Mouse (Mus musculus): Measurements from ENCODE around the gene Rpl23a. TPM values are rescaled to one million over a fixed set of nuclear protein-coding genes. Genes with fewer than 3 reads are reported as not detected.
A peak's percentile ranks its signal among the peaks of the same experiment; 100 is the strongest.
"Not testable (repeated sequence)": the region's sequence is repeated elsewhere in the genome, so short reads cannot be mapped to it uniquely, and the experiment has no call there.

Rpl23a gene
- total RNA-seq, 2 experiments from 2014 or later: 1,019 to 1,174 TPM

DNA sequence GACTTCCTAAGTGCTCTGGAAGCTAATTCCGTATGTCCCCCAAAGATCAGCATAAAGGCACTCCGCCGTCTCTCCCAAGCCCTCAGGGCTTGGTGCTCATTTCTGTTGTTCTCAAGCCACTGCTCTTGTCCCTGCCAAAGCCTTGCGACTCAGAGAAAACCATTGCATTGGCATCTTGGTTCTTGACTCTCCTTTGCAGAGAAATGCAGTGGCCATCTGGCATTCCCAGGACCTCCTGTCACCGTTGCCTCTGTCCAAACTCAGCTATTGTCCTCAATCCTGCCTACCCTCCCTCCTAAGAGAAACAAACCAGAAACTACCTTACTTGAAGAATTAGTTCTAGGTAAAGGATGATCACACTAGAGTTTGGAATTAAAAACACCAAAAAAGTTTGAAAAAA, 27.7 kb downstream of the Rpl23a start:
- no peak for DNase-seq
- intact Hi-C loops (cut with DNase I; ENCODE audit: low total_unique reads): loop anchor here (5.0 kb wide), 1 partner anchor 98 kb away; no protein-coding TSS in a partner anchor

DNA sequence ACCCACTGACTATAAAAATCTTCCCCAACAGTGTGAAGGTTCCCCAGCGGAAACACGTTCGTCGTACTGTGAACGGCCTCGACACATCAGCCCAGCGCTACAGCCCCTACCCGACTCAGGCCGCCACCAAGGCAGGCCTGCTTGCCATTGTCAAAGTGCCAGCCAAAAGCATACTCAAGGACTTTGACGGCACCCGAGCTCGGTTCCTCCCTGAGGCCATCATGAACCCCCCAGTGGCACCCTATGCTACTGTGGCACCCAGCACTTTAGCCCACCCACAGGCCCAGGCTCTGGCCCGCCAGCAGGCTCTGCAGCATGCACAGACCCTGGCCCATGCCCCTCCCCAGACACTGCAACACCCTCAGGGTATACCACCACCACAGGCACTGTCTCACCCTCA, 29.6 kb downstream of the Rpl23a start:
- peak; percentile 16 for DNase-seq
- intact Hi-C loops (cut with DNase I; ENCODE audit: low total_unique reads): no loop called here

DNA sequence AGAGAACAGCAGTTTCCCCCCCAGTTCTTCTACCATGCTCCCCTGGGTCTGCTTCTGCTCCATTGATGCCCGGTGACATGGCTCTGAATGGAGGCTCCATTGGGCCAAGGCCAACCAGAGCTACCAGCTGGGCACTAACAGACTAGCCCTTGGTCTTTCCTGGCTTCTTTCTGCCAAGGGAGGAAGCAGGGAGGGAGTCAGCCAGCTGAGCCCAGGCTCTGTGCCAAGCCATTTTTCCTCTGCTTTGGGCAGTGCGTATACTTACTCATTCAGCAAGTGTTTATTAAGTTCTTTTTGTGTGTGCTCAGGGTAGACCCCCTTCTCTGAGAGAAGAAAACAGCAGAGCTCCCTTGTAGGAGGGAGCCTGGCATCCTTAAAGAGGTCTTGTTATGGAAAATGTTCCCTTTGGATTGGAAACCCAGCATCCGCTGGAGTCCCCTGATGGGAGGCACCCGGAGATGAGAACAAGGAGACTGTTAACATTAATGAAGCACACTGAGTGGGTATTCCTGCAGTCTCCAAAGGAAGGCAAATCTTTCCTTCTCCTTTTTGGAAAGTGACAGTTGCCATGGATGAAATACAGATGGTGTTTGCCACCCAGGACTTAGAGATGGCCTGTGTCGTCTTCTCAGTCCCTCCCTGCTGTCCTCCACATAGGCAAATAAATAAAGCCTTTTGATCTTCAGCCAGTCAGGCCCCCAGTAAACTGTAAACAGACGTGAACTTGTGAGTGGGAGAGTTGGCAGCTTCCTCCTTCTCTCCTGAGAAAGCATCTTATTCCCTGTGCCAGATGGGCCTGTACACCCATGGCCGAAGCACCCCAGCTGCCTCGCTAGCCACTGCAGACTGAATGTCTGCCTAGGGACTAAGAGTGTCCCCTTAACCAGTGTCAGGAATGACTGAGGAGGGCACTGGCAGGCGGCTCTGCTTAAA, 30.8 kb downstream of the Rpl23a start:
- DNase-seq: peak; percentile 73
- intact Hi-C loops (cut with DNase I; ENCODE audit: low total_unique reads): no loop called here

DNA sequence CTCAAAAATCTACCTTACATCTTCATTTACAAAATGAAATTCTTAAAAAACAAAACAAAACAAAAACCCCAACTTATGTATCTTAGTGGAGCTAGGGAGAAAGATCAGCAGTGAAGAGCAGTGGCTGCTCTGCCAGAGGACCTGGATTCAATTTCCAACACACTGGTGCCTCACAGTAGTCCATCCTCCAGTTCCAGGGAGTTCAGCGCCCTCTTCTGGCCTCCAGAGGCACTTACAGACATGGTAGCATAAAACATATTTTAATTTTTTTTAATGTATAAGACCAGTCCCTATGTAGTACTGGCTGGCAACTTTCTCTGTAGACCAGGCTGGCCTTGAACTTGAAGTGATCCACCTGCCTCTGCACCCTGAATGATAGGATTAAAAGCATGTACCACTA, 32.2 kb downstream of the Rpl23a start:
- intact Hi-C loops (cut with DNase I; ENCODE audit: low total_unique reads): no loop called here
- DNase-seq: no peak

DNA sequence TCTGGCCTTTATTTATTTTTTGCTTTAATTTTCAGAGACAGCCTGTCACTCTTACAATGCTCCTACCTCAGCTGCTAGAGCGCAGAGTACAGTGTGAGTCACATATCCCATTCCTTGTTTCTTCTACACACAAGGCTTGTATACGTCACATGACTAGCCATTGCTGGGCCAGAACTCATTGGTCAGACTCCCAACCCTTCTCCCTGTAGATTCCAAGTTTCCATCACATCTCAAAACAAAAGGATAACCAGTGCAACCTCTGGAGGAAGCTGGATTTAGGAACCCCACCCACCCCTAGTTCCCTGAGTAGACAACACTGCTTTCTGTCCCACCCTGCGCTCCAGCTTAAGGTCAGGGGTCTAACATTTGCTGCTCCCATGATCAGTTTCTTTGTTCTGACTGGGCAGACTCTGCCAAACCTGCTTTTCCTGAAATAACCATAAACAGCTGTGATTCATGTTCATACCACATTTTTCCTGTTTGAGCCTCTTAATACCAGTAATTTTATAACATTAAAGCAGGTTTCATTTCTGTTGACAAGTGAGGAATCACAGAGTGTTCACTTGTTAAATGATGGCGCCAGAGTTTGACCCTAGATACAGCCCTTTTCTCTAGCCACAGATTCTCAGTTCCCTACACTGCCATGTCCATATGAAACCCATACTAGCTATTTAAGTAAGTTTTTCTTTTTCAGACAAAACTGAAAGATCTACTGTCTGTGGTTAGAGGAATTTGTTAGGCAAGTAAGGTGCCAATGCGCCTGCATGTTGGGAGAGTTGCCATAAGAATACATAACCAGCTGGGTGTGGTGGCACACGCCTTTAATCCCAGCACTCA, 36.5 kb downstream of the Rpl23a start:
- intact Hi-C loops (cut with DNase I; ENCODE audit: low total_unique reads): no loop called here
- DNase-seq: no peak

DNA sequence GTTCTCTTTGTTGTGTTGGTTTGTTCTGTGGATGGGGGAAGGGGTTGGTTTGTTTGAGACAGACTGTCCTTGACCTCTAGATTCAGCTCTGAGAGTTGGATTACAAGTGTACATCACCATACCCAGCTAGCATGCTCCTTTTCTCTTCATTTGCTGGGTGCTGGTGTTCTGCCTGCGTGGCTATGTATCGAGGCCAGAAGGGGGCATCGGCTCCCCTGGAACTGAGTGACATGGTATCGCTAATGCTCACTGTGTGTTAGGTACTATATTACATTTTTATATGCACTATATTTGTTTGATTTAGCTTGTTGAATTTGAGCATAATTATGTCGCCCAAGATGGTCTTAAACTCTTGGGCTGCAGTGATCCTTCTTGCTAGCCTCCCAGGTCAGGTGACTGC, 37.2 kb downstream of the Rpl23a start:
- no peak for DNase-seq
- intact Hi-C loops (cut with DNase I; ENCODE audit: low total_unique reads): no loop called here

DNA sequence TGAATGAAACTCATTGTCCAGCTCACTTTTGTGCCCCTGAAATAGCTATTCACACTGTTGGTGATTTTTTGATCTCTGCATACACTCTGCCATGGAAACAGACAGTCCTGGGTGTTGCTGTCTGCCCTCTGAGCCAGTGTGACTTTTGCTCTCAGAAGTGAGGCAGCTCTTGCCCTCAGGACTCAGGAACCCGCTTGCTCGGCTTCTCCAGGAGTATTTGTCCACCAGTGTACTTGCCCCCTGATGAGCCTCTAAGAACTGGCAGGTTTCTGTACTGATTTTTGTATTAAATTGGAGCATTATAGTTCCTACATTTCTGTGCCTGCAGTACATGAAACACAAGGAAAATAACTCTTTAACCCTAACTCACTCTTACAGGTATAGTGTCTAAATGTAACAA, 39.9 kb downstream of the Rpl23a start:
- intact Hi-C loops (cut with DNase I; ENCODE audit: low total_unique reads): no loop called here
- no peak for DNase-seq

DNA sequence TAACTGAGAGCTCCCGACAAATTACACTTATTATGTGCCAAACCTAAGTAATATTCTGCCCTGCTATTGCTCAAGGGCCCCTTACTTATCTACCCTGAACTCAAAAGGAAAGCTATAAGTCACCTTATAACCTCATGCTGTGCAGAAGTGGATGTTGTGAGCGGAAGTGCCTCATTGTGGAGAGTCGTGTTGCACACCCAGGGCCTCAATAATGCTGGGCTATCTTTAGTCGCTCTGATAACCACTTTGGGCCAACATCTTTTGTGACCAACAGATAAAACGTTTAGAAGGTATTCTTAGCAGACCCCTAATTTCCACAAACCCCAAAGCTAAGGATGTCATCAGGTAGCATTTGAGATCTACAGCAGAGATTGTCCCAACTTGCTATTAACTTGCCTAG, 42.7 kb downstream of the Rpl23a start:
- DNase-seq: no peak
- intact Hi-C loops (cut with DNase I; ENCODE audit: low total_unique reads): no loop called here

DNA sequence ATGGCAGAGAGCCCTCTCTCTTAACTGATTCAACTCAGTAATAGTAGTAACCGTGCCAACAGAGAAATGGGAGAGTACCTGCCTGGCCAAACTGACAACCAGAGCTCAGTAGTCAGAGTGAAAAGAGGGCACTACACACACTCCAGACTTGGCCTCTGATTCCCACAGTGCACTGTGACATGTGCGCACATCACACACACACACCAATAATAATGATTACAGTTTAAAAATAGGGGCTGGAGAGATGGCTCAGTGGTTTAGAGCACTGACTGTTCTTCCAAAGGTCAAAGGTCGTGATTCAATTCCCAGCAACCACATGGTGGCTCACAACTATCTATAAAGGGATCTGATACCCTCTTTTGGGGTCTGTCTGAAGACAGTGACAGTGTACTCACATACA, 45.4 kb downstream of the Rpl23a start:
- intact Hi-C loops (cut with DNase I; ENCODE audit: low total_unique reads): no loop called here
- no peak for DNase-seq

DNA sequence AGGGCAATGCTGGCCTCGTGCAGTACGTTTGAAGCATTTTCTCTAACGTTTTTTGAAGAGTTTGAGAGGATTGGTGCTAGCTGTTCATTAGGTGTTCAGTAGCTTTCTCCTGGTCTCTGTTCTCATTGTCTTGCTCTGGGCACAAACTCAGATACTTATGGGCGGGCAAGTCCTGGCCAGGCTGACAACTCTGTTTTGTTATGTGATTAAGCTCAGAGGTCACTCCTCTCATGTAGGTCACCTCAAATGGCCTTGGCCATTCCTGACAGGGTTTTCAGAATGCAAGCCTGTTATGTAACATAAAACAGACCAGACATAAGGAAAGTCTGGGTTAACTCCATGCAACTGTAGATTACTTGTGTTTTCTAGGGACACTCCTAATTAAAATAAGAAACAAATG, 45.8 kb downstream of the Rpl23a start:
- DNase-seq: no peak
- intact Hi-C loops (cut with DNase I; ENCODE audit: low total_unique reads): no loop called here

DNA sequence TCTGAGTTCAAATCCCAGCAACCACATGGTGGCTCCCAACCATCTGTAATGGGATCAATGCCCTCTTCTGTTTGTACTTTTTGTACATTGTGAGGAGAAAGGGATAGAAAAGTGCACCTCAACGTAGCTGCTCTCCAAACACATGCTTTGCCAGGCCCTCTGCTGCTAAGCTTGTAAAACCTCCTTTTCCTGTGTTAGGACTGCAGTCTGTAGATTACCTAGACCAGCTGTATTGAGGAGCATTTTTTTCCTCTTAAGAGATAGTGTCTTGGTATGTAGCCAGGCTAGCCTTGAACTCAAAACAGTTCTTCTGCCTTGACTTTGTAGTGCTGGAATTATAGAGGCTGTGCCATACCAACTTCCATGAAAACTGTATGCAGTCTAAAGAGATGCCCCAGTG, 47.3 kb downstream of the Rpl23a start:
- DNase-seq: no peak
- intact Hi-C loops (cut with DNase I; ENCODE audit: low total_unique reads): no loop called here

DNA sequence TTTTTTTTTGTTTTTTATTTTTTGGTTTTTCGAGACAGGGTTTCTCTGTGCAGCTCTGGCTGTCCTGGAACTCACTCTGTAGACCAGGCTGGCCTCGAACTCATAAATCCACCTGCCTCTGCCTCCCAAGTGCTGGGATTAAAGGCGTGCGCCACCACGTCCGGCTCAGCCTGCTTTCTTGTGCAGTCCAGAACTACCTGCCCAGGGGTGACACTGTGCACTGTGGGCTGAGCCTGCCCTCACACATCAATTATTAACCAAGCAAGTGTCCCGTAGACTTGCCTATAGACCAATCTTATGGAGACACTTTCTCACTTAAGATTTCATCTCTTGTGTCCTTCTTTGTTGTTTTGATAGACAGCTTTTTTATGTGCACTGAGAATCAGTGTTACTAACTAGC, 48.1 kb downstream of the Rpl23a start:
- DNase-seq; intact Hi-C loops (cut with DNase I; ENCODE audit: low total_unique reads): not testable (repeated sequence)

DNA sequence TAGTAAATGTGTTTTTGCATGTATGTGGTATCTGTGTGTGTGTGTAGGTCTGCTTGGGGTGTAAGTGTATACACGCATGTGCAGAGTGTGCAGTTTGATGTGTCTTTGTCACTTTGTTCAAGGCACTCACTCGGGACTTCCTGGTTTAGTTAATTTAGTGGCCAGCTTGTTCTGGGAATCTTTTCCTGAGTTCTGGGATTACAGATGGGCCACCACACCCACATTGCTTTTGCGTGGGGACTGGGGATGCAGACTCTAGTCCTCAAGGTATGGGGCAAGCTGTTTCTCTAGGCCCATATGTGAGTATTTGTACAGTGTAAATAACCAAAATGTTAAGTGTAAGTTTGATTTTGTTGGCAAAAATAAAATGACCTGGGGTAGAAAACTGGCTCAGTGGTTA, 49.0 kb downstream of the Rpl23a start:
- intact Hi-C loops (cut with DNase I; ENCODE audit: low total_unique reads): no loop called here
- no peak for DNase-seq

DNA sequence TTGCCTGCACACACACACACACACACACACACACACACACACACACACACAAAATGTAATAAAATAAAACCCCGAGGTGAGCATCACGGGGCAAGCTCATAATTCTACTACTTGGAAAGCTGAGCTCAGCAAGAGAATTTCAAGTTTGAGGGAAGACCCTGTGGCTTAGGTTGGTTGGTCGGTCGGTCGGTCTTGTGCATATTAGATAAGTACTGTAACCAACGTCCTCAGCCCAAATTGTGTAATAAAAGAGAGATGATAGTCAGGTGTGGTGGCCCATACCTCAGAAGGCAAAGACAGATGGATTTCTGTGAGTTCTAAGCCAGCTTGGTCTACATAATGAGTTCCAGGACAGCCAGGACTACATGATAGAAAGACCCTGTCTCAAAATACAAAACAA, 49.5 kb downstream of the Rpl23a start:
- DNase-seq: no peak
- intact Hi-C loops (cut with DNase I; ENCODE audit: low total_unique reads): no loop called here

Small RNAs within 50 kb of the gene (microRNA-seq; reads per million reads assigned to microRNA genes)
- 0 to 0.64 reads per million in 2 experiments for gene Mir7653

Other genes starting within 250 kb of the Rpl23a start
- gene Phf12, start 200.8 kb downstream of the Rpl23a start, total RNA-seq (2021): 10 to 100 TPM; 18.3 to 19.1 TPM
- gene Dhrs13, start 151.3 kb downstream of the Rpl23a start, total RNA-seq (2021): 1 to 10 TPM; 1.6 to 1.7 TPM
- gene Flot2, start 145.7 kb downstream of the Rpl23a start, total RNA-seq (2021): 10 to 100 TPM; 60.7 to 64.3 TPM
- gene Eral1, start 103.2 kb downstream of the Rpl23a start, total RNA-seq (2021): 10 to 100 TPM; 18.9 to 22.2 TPM
- gene Fam222b, start 88.9 kb downstream of the Rpl23a start, total RNA-seq (2021): 1 to 10 TPM; 6.5 to 7.4 TPM
- gene Traf4, start 18.0 kb downstream of the Rpl23a start, total RNA-seq (2021): 10 to 100 TPM in 1 of 2 experiments, 1 to 10 TPM in 1; 7.6 to 10.2 TPM
- gene Nek8, start 6.9 kb downstream of the Rpl23a start, total RNA-seq (2021): 1 to 10 TPM; 1.4 to 2.1 TPM
- 1 to 10 TPM; 3.5 to 4.4 TPM for gene Tlcd1, start 6.9 kb downstream of the Rpl23a start, total RNA-seq (2021)
- 10 to 100 TPM; 10.2 to 14.1 TPM for gene Rab34, start 4.8 kb upstream of the Rpl23a start, total RNA-seq (2021)
- gene Proca1, start 9.8 kb upstream of the Rpl23a start, total RNA-seq (2021): under 1 TPM; 0.47 to 0.92 TPM
- gene Sdf2, start 62.2 kb upstream of the Rpl23a start, total RNA-seq (2021): 10 to 100 TPM; 45.1 to 47.5 TPM
- 10 to 100 TPM; 25.9 to 26.0 TPM for gene Supt6, start 62.4 kb upstream of the Rpl23a start, total RNA-seq (2021)
- gene 2610507B11Rik, start 78.2 kb upstream of the Rpl23a start, total RNA-seq (2021): 100 to 1,000 TPM; 157 to 161 TPM
- under 1 TPM; 0.31 to 0.62 TPM for gene BC030499, start 107.3 kb upstream of the Rpl23a start, total RNA-seq (2021)
- 1 to 10 TPM; 5.3 TPM for gene Spag5, start 117.9 kb upstream of the Rpl23a start, total RNA-seq (2021)
- gene Aldoc, start 139.4 kb upstream of the Rpl23a start, total RNA-seq (2021): 1 to 10 TPM; 1.5 to 2.1 TPM
- 10 to 100 TPM; 23.1 to 25.1 TPM for gene Pigs, start 144.8 kb upstream of the Rpl23a start, total RNA-seq (2021)
- 10 to 100 TPM; 16.1 to 17.8 TPM for gene Unc119, start 159.9 kb upstream of the Rpl23a start, total RNA-seq (2021)
- gene Foxn1, start 203.0 kb upstream of the Rpl23a start, total RNA-seq (2021): not detected
- gene Slc13a2, start 238.6 kb upstream of the Rpl23a start, total RNA-seq (2021): not detected